Mouse (Mus musculus) forebrain, embryonic 10.5 days (tissue): Measurements from ENCODE around the gene Mylip. TPM values are rescaled to one million over a fixed set of nuclear protein-coding genes. Genes with fewer than 3 reads are reported as not detected.

Experiments
- polyA plus RNA-seq: library from polyadenylated mRNA; unstranded; fragments of >200 nt; fragmentation: Nextera tagmentation; extraction: Ambion mirVana; gene quantifications from 2 replicates; pipeline ENCODE4 v1.2.1, GENCODE M21; 2016

The Mylip gene
- polyA plus RNA-seq, 1 experiment from 2014 or later = 4.9 TPM

Other genes with a start within 250 kb of the Mylip start
- gene Gmpr, start 117.7 kb downstream of the Mylip start, polyA plus RNA-seq = 27.3 and 31.5 TPM in 2 replicates